Mouse (Mus musculus) midbrain, embryonic 15.5 days (tissue): ENCODE measurements around the gene Thsd4. TPM values are rescaled to one million over a fixed set of nuclear protein-coding genes. Genes with fewer than 3 reads are reported as not detected.

Experiments used
- ATAC-seq: fragments of 200-750 bp; cut with Nextera tagmentation; replicated peaks from 2 replicates; pipeline ENCODE4 v1.8.0; 2017; ENCODE audit warnings: moderate TSS enrichment
- H3K27ac ChIP-seq: fragments of 300-500 bp; sonication (generic); 2 replicates; pipeline ENCODE4 v1.5.1; 2015; ENCODE audit warnings: mild to moderate bottlenecking, inconsistent platforms
- H3K27me3 ChIP-seq: fragments of 300-500 bp; sonication (generic); replicated peaks from 2 replicates; pipeline ENCODE4 v1.6.1; 2015; ENCODE audit warnings: inconsistent platforms
- H3K36me3 ChIP-seq: fragments of 300-500 bp; sonication (generic); replicated peaks from 2 replicates; pipeline ENCODE4 v1.6.1; 2015; ENCODE audit warnings: inconsistent platforms
- H3K4me1 ChIP-seq: fragments of 300-500 bp; sonication (generic); 2 replicates; pipeline ENCODE4 v1.6.1; 2015; ENCODE audit warnings: inconsistent platforms
- H3K4me2 ChIP-seq: fragments of 300-500 bp; sonication (generic); 2 replicates; pipeline ENCODE4 v1.6.1; 2015; ENCODE audit warnings: inconsistent platforms, mild to moderate bottlenecking, moderate library complexity
- H3K4me3 ChIP-seq: fragments of 300-500 bp; sonication (generic); 2 replicates; pipeline ENCODE4 v1.5.1; 2015; ENCODE audit warnings: mild to moderate bottlenecking, inconsistent platforms
- H3K9ac ChIP-seq: fragments of 300-500 bp; sonication (generic); 2 replicates; pipeline ENCODE4 v1.6.1; 2015; ENCODE audit warnings: mild to moderate bottlenecking, inconsistent platforms
- H3K9me3 ChIP-seq: fragments of 300-500 bp; sonication (generic); 2 replicates; pipeline ENCODE4 v1.6.1; 2016; ENCODE audit warnings: inconsistent platforms
- WGBS: fragments of 180-500 bp; shearing (Covaris S2); methylation state at CpG from one replicate; pipeline ENCODE4 v1.1.7; 2015; ENCODE audit warnings: mixed read lengths; 5-methylcytosine and 5-hydroxymethylcytosine counted together
- polyA plus RNA-seq: library from polyadenylated mRNA; unstranded; fragments of >200 nt; fragmentation: Nextera tagmentation; extraction: Ambion mirVana; gene quantifications from 2 replicates; pipeline ENCODE4 v1.2.1, GENCODE M21; 2015

The Thsd4 gene
- polyA plus RNA-seq, 1 experiment from 2014 or later, result 6.4 TPM

DNA sequence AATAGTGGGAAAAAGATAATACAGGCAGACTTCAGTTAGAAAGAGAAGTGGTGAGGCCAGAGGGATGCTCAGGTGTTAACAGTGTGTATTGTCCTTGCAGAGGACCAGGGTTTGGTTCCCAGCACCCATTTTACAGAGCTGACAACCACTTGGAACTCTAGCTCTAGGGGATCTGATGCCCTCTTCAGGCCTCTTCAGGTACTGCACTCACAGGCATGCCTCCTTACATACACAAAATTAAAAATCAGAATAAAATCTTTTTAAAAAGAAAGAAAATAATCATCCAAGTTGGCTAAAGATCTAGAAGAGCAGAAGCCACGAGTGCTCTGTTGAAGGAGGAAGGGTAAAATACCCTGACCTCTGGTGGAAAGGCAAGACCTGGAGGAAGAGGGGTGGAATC lies 478.7 kb downstream of the Thsd4 start:
- H3K4me2 ChIP-seq, result no peak overlapping the region
- ATAC-seq, result no peak
- no peak overlapping the region for H3K4me3 ChIP-seq
- no peak overlapping the region for H3K27ac ChIP-seq
- H3K4me1 ChIP-seq, result 0 out of 2 replicates have a peak, but pooled peaks cover 6% of the 10 kb centered on the region
- 89% methylated on average over 1 of the region's 1 CpGs for WGBS
- H3K9ac ChIP-seq, result no peak overlapping the region
- H3K36me3 ChIP-seq, result no peaks in the 10 kb centered on the region
- H3K27me3 ChIP-seq, result no peaks in the 10 kb centered on the region
- H3K9me3 ChIP-seq, result no peaks in the 10 kb centered on the region; the same call in 1 of the 2 replicates

DNA sequence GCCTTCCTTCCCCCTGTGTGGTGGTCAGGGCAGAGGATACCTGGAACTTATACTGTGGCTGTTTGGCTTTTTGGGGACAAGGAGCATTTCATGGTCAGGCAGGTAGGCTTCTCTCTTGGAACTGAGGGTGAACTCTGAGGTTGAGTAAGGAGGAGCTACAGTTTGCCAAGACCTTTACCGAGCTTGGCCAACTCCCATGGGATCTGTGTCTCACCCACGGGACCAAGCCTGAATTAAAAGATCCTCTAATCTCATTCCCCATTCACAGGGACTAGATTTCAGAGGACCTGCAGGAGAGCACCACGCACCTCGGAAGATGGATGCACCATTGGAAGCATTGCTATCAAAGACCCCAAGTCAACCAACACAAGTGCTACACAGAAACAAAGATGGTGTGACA lies 487.0 kb downstream of the Thsd4 start:
- H3K4me3 ChIP-seq, result no peak overlapping the region
- H3K27me3 ChIP-seq, result no peaks in the 10 kb centered on the region
- H3K4me2 ChIP-seq, result no peak overlapping the region
- no peak overlapping the region for H3K9ac ChIP-seq
- 0 out of 2 replicates have a peak, but pooled peaks cover 6% of the 10 kb centered on the region for H3K4me1 ChIP-seq
- no peaks in the 10 kb centered on the region for H3K9me3 ChIP-seq
- no peak for ATAC-seq
- 91% methylated on average over 4 of the region's 4 CpGs for WGBS
- no peaks in the 10 kb centered on the region for H3K36me3 ChIP-seq
- H3K27ac ChIP-seq, result no peak overlapping the region

DNA sequence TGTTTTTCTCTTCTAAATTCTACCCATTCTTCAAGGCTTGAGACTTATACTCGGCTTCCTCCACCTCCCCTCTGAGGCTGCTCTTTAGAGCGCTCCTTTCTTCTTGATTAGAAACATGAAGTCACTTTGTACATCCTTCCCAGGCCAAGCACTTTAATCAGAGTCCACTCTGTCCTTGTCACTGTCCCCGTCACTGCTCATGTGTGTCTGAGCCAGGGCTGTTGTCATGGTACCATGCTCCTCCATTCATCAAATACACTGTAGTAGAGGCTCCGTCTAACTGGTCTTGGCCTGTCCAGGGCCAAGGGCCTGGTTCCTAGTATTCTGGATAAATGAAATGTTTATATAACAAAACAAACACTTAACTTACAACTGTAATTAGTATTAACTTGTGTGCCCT lies 494.6 kb downstream of the Thsd4 start:
- Histone ChIP-seq H3K27ac (no peak overlapping the region), H3K4me1 (peaks cover 6% of the 10 kb centered on the region), H3K9ac (no peak overlapping the region), H3K4me3 (no peak overlapping the region), H3K27me3 (no peaks in the 10 kb centered on the region), H3K36me3 (no peaks in the 10 kb centered on the region), H3K9me3 (no peaks in the 10 kb centered on the region), H3K4me2 (no peak overlapping the region)
- ATAC-seq, result no peak
- WGBS, result 76% methylated on average over 4 of the region's 4 CpGs

DNA sequence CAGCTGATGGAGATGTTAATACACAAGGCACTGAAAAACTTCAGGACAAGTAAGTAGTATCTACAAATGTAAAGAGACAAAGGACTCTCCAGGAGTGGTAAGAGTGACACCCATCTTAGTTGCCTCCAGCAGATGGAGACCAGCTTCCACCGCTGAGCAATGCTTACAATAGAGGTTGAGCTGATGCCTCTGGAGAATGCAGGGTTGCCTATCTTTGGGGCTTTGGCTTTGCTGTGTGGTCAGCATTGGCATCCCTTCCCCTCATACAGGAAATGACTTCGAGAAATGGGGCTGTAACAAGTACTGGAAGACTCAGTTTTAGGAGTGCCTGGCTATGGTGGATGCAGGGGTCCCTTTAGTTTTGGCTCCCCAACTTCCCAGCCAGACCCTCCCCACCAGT lies 495.1 kb downstream of the Thsd4 start:
- H3K27me3 ChIP-seq, result no peaks in the 10 kb centered on the region
- no peaks in the 10 kb centered on the region for H3K9me3 ChIP-seq
- H3K36me3 ChIP-seq, result no peaks in the 10 kb centered on the region
- no peak for ATAC-seq
- no peak overlapping the region for H3K9ac ChIP-seq
- H3K4me3 ChIP-seq, result no peak overlapping the region
- peaks cover 6% of the 10 kb centered on the region for H3K4me1 ChIP-seq
- WGBS, result 87% methylated on average over 2 of the region's 2 CpGs
- no peak overlapping the region for H3K4me2 ChIP-seq
- H3K27ac ChIP-seq, result no peak overlapping the region

DNA sequence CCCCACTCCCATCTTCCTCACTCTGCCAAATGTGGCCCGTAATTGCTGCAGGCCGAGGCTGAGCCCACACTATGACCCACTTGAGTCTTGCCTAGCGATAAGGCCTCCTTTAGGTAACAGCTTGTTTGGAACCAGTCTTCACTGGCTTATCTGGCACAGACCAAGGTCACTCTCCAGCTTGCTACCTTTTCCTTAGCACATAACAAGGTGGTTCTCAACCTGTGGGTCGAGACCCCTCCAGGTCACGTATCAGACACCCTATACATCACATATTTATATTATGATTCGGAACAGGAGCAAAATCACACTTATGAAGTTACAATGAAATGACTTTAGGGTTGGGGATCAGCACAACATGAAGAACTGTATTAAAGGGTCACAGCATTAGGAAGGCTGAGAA lies 495.9 kb downstream of the Thsd4 start:
- Histone ChIP-seq H3K4me3 (no peak overlapping the region), H3K9ac (no peak overlapping the region), H3K9me3 (no peaks in the 10 kb centered on the region), H3K4me2 (no peak overlapping the region), H3K36me3 (no peaks in the 10 kb centered on the region), H3K27me3 (no peaks in the 10 kb centered on the region), H3K27ac (no peak overlapping the region), H3K4me1 (peaks cover 6% of the 10 kb centered on the region)
- ATAC-seq, result no peak
- 89% methylated on average over 6 of the region's 6 CpGs for WGBS

DNA sequence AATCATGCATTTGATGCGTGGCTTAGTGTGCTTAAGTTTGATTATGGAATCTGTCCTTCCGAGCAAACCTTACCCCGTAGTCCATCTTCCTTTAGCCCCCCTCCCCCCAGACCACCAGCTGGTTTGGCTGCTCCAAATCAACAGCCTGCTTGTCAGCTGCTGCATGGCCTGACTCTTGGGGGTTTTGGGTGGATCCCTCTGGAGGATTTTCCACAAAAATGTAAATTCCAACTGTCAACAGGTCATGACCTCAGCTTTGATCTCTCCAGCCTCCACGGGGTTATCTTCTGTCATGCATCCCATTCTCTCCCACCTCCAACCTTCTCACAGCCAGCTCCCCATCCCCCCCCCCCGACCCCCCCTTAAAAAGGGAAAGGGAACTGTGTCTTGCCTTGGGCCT lies 496.9 kb downstream of the Thsd4 start:
- H3K36me3 ChIP-seq, result no peaks in the 10 kb centered on the region
- no peaks in the 10 kb centered on the region for H3K9me3 ChIP-seq
- no peak overlapping the region for H3K4me3 ChIP-seq
- no peak overlapping the region for H3K27ac ChIP-seq
- no peak overlapping the region for H3K9ac ChIP-seq
- H3K4me2 ChIP-seq, result no peak overlapping the region
- WGBS, result 9% methylated on average over 5 of the region's 5 CpGs
- ATAC-seq, result no peak
- H3K27me3 ChIP-seq, result no peaks in the 10 kb centered on the region
- H3K4me1 ChIP-seq, result peaks cover 6% of the 10 kb centered on the region

DNA sequence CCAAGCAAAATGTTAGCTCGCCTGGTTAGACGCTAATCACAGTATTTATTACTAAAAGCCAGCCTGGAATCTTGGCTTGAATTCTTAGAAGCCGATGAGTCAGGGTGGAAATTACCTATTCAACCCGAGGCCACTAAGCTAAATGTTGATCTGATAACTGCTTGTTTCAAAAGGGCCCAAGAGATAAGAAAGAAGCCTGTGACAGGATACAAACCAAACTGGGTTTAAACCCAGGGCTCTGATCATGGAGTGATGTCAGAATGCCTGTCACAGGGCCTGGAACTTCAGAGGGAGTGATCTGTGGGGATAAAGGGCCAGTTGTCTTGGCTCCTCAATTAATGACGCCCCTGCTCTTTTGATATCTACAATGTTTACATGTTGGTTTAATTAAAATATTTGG lies 497.3 kb downstream of the Thsd4 start:
- H3K9me3 ChIP-seq, result no peaks in the 10 kb centered on the region
- no peaks in the 10 kb centered on the region for H3K27me3 ChIP-seq
- H3K27ac ChIP-seq, result no peak overlapping the region
- no peak overlapping the region for H3K4me3 ChIP-seq
- H3K4me1 ChIP-seq, result peaks cover 6% of the 10 kb centered on the region
- no peak for ATAC-seq
- WGBS, result 13% methylated on average over 5 of the region's 5 CpGs
- no peaks in the 10 kb centered on the region for H3K36me3 ChIP-seq
- no peak overlapping the region for H3K9ac ChIP-seq
- no peak overlapping the region for H3K4me2 ChIP-seq

DNA sequence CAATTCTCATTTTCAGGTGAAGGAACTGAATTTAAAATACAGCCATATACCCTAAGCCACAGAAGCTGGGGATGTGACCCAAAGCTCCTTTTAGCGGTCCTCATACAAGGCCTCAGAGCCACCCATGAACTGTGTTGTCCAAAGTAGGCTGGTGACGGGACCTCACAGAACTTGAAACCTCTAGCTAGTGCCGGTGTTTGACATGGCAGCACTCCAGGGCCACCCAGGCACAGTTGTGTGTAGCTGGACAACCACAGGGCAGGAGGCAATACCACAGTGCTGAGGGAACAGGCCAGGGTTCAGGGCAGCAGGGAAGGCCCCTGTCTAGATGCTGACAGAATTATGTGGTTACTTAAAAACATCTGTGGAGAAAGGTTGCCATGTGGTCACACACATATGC lies 499.5 kb downstream of the Thsd4 start:
- H3K9me3 ChIP-seq, result no peaks in the 10 kb centered on the region
- no peaks in the 10 kb centered on the region for H3K27me3 ChIP-seq
- 72% methylated on average over 3 of the region's 3 CpGs for WGBS
- H3K4me1 ChIP-seq, result peaks cover 6% of the 10 kb centered on the region
- no peak overlapping the region for H3K4me2 ChIP-seq
- no peak overlapping the region for H3K4me3 ChIP-seq
- no peak overlapping the region for H3K9ac ChIP-seq
- H3K36me3 ChIP-seq, result no peaks in the 10 kb centered on the region
- no peak for ATAC-seq
- no peak overlapping the region for H3K27ac ChIP-seq

DNA sequence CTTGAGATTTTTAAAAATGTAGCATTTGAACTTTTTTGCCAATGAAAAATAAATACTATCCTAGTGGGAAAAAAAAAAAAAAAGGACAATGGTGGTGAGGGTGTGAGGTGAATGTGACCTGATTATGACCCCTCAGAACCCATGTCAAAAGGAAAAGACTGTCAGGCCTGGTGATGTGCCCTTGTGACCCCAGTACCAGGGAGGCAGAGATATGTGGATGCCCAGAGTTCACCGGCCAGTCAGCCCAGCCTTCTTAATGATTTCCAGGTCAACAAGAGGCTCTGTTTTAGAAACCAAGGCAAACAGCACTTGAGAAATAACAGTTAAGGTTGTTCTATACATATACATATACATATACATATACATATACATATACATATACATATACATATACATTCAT lies 501.4 kb downstream of the Thsd4 start:
- H3K9ac ChIP-seq, result no peak overlapping the region
- ATAC-seq, result no peak
- WGBS, result 68% methylated on average over 1 of the region's 1 CpGs
- H3K36me3 ChIP-seq, result no peaks in the 10 kb centered on the region
- no peak overlapping the region for H3K4me3 ChIP-seq
- peaks cover 6% of the 10 kb centered on the region for H3K4me1 ChIP-seq
- no peaks in the 10 kb centered on the region for H3K27me3 ChIP-seq
- no peaks in the 10 kb centered on the region for H3K9me3 ChIP-seq
- no peak overlapping the region for H3K4me2 ChIP-seq
- H3K27ac ChIP-seq, result no peak overlapping the region

DNA sequence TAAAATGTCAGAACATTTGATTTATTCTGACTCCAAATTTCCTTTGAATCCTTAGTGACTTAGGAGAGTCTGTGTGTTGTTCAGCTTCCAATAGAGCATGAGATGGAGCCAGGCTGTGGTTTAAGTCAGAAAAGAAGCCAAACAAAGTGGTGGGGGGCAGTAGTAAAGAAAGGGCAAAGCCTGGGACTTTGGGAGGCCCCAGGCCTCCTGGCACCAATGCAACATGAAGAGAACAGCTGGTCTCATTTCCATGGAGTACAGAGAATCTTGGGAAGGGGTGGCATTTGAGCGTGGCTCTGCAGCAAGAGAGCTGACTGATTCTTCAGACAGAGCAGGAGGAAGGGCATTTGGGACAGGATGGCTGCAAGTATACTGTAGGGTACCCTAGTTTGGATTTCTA lies 511.6 kb downstream of the Thsd4 start:
- no peak for ATAC-seq
- no peaks in the 10 kb centered on the region for H3K4me1 ChIP-seq
- WGBS, result 54% methylated on average over 1 of the region's 1 CpGs

DNA sequence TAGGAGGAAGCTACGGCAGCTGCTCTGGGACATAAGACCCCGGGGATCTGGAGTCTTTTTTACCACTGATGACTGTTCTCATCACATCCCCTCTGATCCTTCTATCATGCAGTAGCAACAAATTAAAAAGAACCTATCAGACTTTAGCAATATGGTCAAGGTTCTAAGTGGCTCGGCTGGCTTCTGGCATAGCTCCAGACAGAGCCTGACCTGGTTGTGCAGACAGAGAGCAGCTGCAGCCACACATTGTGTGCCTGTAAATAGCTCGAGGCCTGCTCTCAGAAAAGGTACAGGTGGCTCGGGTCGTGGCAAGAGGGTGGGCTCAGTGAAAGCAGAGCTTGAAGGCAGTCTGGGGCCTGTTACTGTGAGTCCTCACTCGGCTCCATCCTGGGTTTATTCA lies 512.9 kb downstream of the Thsd4 start:
- H3K27ac ChIP-seq, result no peak overlapping the region
- no peak overlapping the region for H3K4me2 ChIP-seq
- H3K4me1 ChIP-seq, result no peaks in the 10 kb centered on the region
- no peaks in the 10 kb centered on the region for H3K9me3 ChIP-seq
- H3K9ac ChIP-seq, result no peak overlapping the region
- 56% methylated on average over 7 of the region's 7 CpGs for WGBS
- no peaks in the 10 kb centered on the region for H3K27me3 ChIP-seq
- H3K36me3 ChIP-seq, result no peaks in the 10 kb centered on the region
- H3K4me3 ChIP-seq, result no peak overlapping the region
- no peak for ATAC-seq

More for the DNA sequence above, 511.6 kb downstream of the Thsd4 start:
- H3K36me3 ChIP-seq, result no peaks in the 10 kb centered on the region
- H3K4me3 ChIP-seq, result no peak overlapping the region
- H3K9me3 ChIP-seq, result no peaks in the 10 kb centered on the region
- no peak overlapping the region for H3K27ac ChIP-seq
- H3K9ac ChIP-seq, result no peak overlapping the region
- no peaks in the 10 kb centered on the region for H3K27me3 ChIP-seq
- no peak overlapping the region for H3K4me2 ChIP-seq

DNA sequence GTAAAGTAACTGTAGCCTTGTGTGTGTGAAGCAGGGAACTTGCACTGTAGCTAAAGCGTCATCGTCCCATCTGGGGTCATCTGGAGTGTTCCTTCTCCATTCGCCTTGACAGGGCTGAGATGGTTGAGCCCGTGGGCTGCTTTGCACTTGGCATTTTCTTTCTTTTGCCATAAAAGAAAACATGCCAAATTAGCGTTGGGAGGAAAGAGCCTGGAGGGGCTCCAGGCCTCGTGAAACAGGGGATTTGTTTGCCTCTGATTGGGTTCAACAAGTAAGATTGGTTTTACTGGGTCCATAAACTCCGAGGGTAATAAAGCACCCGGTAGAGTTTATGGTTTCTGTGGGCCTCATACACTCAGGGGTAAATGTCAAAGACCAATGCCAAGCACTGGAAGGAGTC lies 519.5 kb downstream of the Thsd4 start:
- Histone ChIP-seq H3K36me3 (no peaks in the 10 kb centered on the region), H3K4me3 (no peak overlapping the region), H3K27me3 (no peaks in the 10 kb centered on the region), H3K4me1 (no peaks in the 10 kb centered on the region), H3K4me2 (no peak overlapping the region), H3K27ac (no peak overlapping the region), H3K9ac (no peak overlapping the region), H3K9me3 (no peaks in the 10 kb centered on the region)
- WGBS, result 91% methylated on average over 8 of the region's 8 CpGs
- ATAC-seq, result no peak

DNA sequence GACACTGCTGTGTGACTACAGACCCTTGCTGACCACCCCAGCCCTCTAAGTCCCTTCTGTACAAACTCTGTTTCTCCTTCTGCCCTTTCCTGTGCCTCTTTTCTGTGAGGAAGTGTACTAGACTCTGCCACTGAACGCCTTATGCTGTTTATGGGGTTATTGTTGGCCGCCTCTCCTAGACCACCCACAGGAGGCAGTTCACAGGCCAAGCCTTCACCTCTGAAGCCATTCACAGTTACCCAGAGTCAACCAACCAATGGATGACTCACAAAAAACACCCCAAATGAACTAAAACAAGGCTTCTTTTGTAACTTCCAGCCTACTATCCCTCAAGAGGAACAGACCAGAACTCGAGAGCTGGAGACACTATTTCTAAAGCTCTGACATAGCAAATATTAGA lies 520.4 kb downstream of the Thsd4 start:
- Histone ChIP-seq H3K9me3 (no peaks in the 10 kb centered on the region), H3K4me2 (no peak overlapping the region)
- WGBS, result 79% methylated on average over 3 of the region's 3 CpGs

DNA sequence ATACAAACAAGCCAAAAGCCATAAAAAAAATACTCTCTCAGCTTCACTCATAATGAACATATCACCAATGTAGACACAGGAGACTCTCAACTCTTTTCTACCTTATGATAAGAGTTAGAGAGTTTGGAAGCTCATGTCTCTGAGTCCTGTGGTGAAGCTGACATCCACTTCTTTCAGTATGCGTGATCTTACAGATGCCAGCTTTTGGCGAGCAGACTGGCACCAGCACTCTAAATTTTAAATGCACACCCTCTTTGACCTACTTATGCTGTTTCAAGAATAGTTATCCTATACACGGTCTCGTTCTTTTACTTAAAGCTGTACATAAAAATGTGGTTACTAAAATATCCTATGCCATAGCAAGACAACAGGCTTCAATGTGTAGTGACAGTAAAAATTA lies 524.1 kb downstream of the Thsd4 start:
- Histone ChIP-seq H3K9ac (no peak overlapping the region), H3K4me1 (no peaks in the 10 kb centered on the region), H3K4me3 (no peak overlapping the region), H3K27ac (no peak overlapping the region), H3K9me3 (no peaks in the 10 kb centered on the region), H3K4me2 (no peak overlapping the region), H3K27me3 (no peaks in the 10 kb centered on the region), H3K36me3 (no peaks in the 10 kb centered on the region)
- 93% methylated on average over 4 of the region's 4 CpGs for WGBS
- no peak for ATAC-seq

More for the DNA sequence above, 520.4 kb downstream of the Thsd4 start:
- H3K27ac ChIP-seq, result no peak overlapping the region
- H3K4me3 ChIP-seq, result no peak overlapping the region
- no peak for ATAC-seq
- no peaks in the 10 kb centered on the region for H3K27me3 ChIP-seq
- H3K4me1 ChIP-seq, result no peaks in the 10 kb centered on the region
- no peaks in the 10 kb centered on the region for H3K36me3 ChIP-seq
- no peak overlapping the region for H3K9ac ChIP-seq
